In the genomic region with DNA sequence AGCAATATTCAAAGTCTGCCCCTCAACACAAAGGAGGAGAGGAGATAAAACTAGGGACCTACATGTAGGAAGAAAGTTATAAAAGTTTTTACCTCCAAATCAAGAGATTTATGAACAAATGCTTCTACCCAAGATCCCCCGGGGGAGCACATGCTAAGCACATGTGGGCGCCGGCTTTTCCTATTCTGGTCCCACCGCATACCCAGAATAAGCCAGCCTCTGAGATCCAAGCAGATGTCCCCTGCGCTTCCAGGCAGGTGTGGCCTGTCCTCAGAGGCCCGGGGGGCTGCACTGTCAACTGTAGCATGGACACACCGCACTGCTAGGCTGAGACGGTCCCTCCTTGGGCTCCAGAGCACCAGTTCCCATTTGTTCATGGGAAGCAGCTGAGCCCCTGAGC, we compare ENCODE assay signal across 28 mouse cellular contexts.
"Had no signal": no experiment of that assay in that cellular context is flagged by ENCODE, and none has a peak within 500 bp of the region (broad histone marks: within the 10 kb centered on the region; RNA-seq: fewer than 3 reads in every experiment).

No protein-coding gene starts in this region.

- DNase-seq: cerebellum, adult 18-20 months; cerebellum, adult 2 months; cerebellum, adult 8-10 months; cerebellum, adult 9-10 months; cerebellum, adult 9-11 months; cerebellum, postnatal 10 days; cerebellum, postnatal 14 days; cerebellum, postnatal 25 days; cerebellum, postnatal 36 days; embryo, embryonic 11 days; forebrain, postnatal 0 days; gastrocnemius, adult 2 months; gastrocnemius, postnatal 10 days; gastrocnemius, postnatal 14 days; gastrocnemius, postnatal 25 days; gastrocnemius, postnatal 36 days; heart, adult 11 months had no signal

- ATAC-seq: forebrain, embryonic 13.5 days; forebrain, embryonic 14.5 days; forebrain, embryonic 15.5 days; forebrain, embryonic 16.5 days; forebrain, postnatal 0 days had no signal

- H3K27me3 ChIP-seq: embryonic facial prominence, embryonic 12.5 days; embryonic facial prominence, embryonic 13.5 days; embryonic facial prominence, embryonic 15.5 days; forebrain, embryonic 12.5 days; forebrain, embryonic 13.5 days; forebrain, embryonic 15.5 days had no signal

- H3K4me2 ChIP-seq: embryonic facial prominence, embryonic 12.5 days; embryonic facial prominence, embryonic 13.5 days; embryonic facial prominence, embryonic 15.5 days; forebrain, embryonic 12.5 days; forebrain, embryonic 13.5 days; forebrain, embryonic 15.5 days had no signal

- H3K4me1 ChIP-seq: embryonic facial prominence, embryonic 12.5 days; embryonic facial prominence, embryonic 15.5 days had no signal

- H3K9me3 ChIP-seq: embryonic facial prominence, embryonic 10.5 days; embryonic facial prominence, embryonic 12.5 days; embryonic facial prominence, embryonic 13.5 days; embryonic facial prominence, embryonic 15.5 days; forebrain, embryonic 10.5 days; forebrain, embryonic 12.5 days; forebrain, embryonic 13.5 days; forebrain, embryonic 15.5 days had no signal

- H3K9ac ChIP-seq: embryonic facial prominence, embryonic 12.5 days; embryonic facial prominence, embryonic 13.5 days; embryonic facial prominence, embryonic 15.5 days; forebrain, embryonic 12.5 days; forebrain, embryonic 13.5 days; forebrain, embryonic 15.5 days; forebrain, postnatal 0 days had no signal

- H3K27ac ChIP-seq: embryonic facial prominence, embryonic 10.5 days; embryonic facial prominence, embryonic 13.5 days; gastrocnemius, adult 2 months had no signal

- H3K4me3 ChIP-seq: embryonic facial prominence, embryonic 10.5 days; embryonic facial prominence, embryonic 12.5 days; embryonic facial prominence, embryonic 13.5 days; embryonic facial prominence, embryonic 15.5 days; erythroblast, embryonic 14.5 days; forebrain, embryonic 10.5 days; forebrain, embryonic 12.5 days; forebrain, embryonic 13.5 days; forebrain, embryonic 15.5 days; gastrocnemius, adult 2 months had no signal
